Mouse (Mus musculus) layer of hippocampus, adult 18-20 months (tissue): ENCODE measurements around the gene Orc6. TPM values are rescaled to one million over a fixed set of nuclear protein-coding genes. Genes with fewer than 3 reads are reported as not detected.

Experiments
- DNase-seq, 2 experiments: peaks; one replicate each; pipeline ENCODE4 v3.0.0; 2022; ENCODE audit warnings: low spot score in 2 of 2
- long read RNA-seq: library from polyadenylated mRNA; stranded (forward); transcript quantifications from one replicate; pipeline ENCODE4 v2.0.0, GENCODE M21; 2021
- total RNA-seq, 2 experiments: library from RNA; stranded (reverse); gene quantifications; 2 replicates each; pipeline ENCODE4 v1.2.3; 2021

The Orc6 gene
- total RNA-seq, result 10 to 100 TPM; 29.1 to 29.6 TPM
- long read RNA-seq, transcript Orc6-201 (7 exons, 1,287 nt), result major isoform, 12 of 20 reads
- long read RNA-seq, transcript Orc6-202 (6 exons, 1,466 nt), result minor isoform, 5 of 20 reads
- long read RNA-seq, partial matches to known transcripts, result 2 of 20 reads
- long read RNA-seq, other reads (novel, unspliced or antisense), result 1 of 20 reads

GRCm38 (mm10) chr8:85299434-85300077 lies at the start of gene Orc6, which contains the start of gene Vps35:
TSS of gene Orc6 (plus strand) at chr8:85299632.
TSS of gene Vps35 (minus strand) at chr8:85299802.
- DNase-seq, result peak; percentile 92 to 97

GRCm38 (mm10) chr8:85286846-85287245 lies 12.6 kb upstream of the Orc6 start:
- no peak for DNase-seq

GRCm38 (mm10) chr8:85298600-85299433 lies 615 bp upstream of the Orc6 start:
- DNase-seq, result peak; percentile 7 to 11

- no peak for DNase-seq
Observed at GRCm38 (mm10) chr8:85301941-85302340, 2.5 kb downstream of the Orc6 start.

GRCm38 (mm10) chr8:85302931-85303330 lies 3.5 kb downstream of the Orc6 start:
- DNase-seq, result no peak

- DNase-seq, result peak in 1 of 2 experiments; percentile 24
Observed at GRCm38 (mm10) chr8:85303531-85303930, 4.1 kb downstream of the Orc6 start.

GRCm38 (mm10) chr8:85308564-85308963 lies 9.1 kb downstream of the Orc6 start:
- DNase-seq, result no peak

GRCm38 (mm10) chr8:85311743-85312142 lies 12.3 kb downstream of the Orc6 start:
- DNase-seq, result peak in 1 of 2 experiments; percentile 35

GRCm38 (mm10) chr8:85313036-85313435 lies 13.6 kb downstream of the Orc6 start:
- DNase-seq, result no peak

- DNase-seq, result no peak
Observed at GRCm38 (mm10) chr8:85318534-85318933, 19.1 kb downstream of the Orc6 start.

- no peak for DNase-seq
Observed at GRCm38 (mm10) chr8:85321981-85322380, 22.5 kb downstream of the Orc6 start.

- DNase-seq, result no peak
Observed at GRCm38 (mm10) chr8:85323084-85323483, 23.7 kb downstream of the Orc6 start.

- DNase-seq, result no peak
Observed at GRCm38 (mm10) chr8:85327036-85327435, 27.6 kb downstream of the Orc6 start.

- no peak for DNase-seq
Observed at GRCm38 (mm10) chr8:85329506-85329905, 30.1 kb downstream of the Orc6 start.

GRCm38 (mm10) chr8:85335105-85335504 lies 35.7 kb downstream of the Orc6 start:
- no peak for DNase-seq

GRCm38 (mm10) chr8:85336211-85336933 lies 36.9 kb downstream of the Orc6 start:
- DNase-seq, result no peak

- DNase-seq, result no peak
Observed at GRCm38 (mm10) chr8:85337681-85338080, 38.2 kb downstream of the Orc6 start.

GRCm38 (mm10) chr8:85339871-85340573 lies 40.6 kb downstream of the Orc6 start:
- no peak for DNase-seq

- DNase-seq, result no peak
Observed at GRCm38 (mm10) chr8:85353287-85353686, 53.9 kb downstream of the Orc6 start.
